10 mouse cellular contexts compared by ENCODE assay signal in the genomic region with DNA sequence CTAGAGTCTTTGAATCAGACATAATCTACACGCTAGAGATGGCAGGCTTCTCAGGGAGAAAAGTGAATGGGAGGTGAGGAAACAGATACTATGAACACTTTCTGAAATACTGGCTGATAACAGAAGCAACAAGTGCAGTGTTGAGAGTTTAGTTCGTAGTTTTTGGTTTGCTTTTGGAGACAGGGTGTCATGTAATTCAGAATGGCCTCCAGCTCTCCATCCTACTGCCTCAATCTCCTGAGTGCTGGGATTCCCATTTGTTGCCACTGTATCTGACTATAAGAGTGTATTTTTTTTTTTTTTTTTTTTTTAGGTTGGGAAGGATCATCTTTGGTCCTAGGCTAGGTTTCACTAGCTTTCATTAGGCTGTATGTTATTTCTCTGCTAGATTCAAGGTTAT. TPM values are rescaled to one million over a fixed set of nuclear protein-coding genes. Genes with fewer than 3 reads are reported as not detected.
DNase-seq lines count a peak whose midpoint lies in the region; ATAC-seq and TF ChIP-seq lines count a peak whose summit lies in the region.
"Had no signal": no experiment of that assay in that cellular context is flagged by ENCODE, and none has a peak within 500 bp of the region (broad histone marks: within the 10 kb centered on the region; RNA-seq: fewer than 3 reads in every experiment).

No protein-coding gene starts in this region.

- H3K36me3 ChIP-seq in lung, postnatal 0 days (ENCODE audit: insufficient read depth, low read length), result peaks cover 41% of the 10 kb centered on the region
- H3K36me3 ChIP-seq in limb, embryonic 10.5 days, result peaks cover 55% of the 10 kb centered on the region
- H3K36me3 ChIP-seq in stomach, embryonic 14.5 days (ENCODE audit: control insufficient read depth, insufficient read depth, low read length), result peaks cover 35% of the 10 kb centered on the region

- TF ChIP-seq EP300 in lung, postnatal 0 days (IDR thresholded peaks at IDR 0.05), result no peak

- TF ChIP-seq POLR2A in cerebellum, adult 2 months (IDR thresholded peaks at IDR 0.05; ENCODE audit: borderline replicate concordance, insufficient read depth, low read length), result no peak

- peak overlapping the region; percentile 87 for H3K4me2 ChIP-seq in lung, postnatal 0 days (replicated peaks; ENCODE audit: low read depth, low read length)
- H3K4me2 ChIP-seq in stomach, embryonic 14.5 days (replicated peaks; ENCODE audit: low read depth, low read length), result peak overlapping the region; percentile 71

- no peaks in the 10 kb centered on the region for H3K27me3 ChIP-seq in lung, postnatal 0 days (replicated peaks; ENCODE audit: insufficient read depth, low read length)
- no peaks in the 10 kb centered on the region for H3K27me3 ChIP-seq in limb, embryonic 10.5 days (ENCODE audit: low read depth, poor library complexity, severe bottlenecking)
- H3K27me3 ChIP-seq in stomach, embryonic 14.5 days (ENCODE audit: control insufficient read depth, insufficient read depth, low read length), result no peaks in the 10 kb centered on the region
- no peaks in the 10 kb centered on the region for H3K27me3 ChIP-seq in cerebellum, adult 2 months (ENCODE audit: control insufficient read depth, insufficient read depth, low read length)

- peaks cover 10% of the 10 kb centered on the region; the same call in 1 of the 2 replicates for H3K4me1 ChIP-seq in lung, postnatal 0 days (ENCODE audit: insufficient read depth, low read depth, low read length)
- peaks cover 38% of the 10 kb centered on the region for H3K4me1 ChIP-seq in limb, embryonic 10.5 days
- H3K4me1 ChIP-seq in stomach, embryonic 14.5 days (ENCODE audit: control insufficient read depth, insufficient read depth, low read length), result peaks cover 23% of the 10 kb centered on the region
- no peaks in the 10 kb centered on the region; the same call in 1 of the 2 replicates for H3K4me1 ChIP-seq in cerebellum, adult 2 months (ENCODE audit: control insufficient read depth, insufficient read depth, low read length)

- H3K4me3 ChIP-seq in lung, postnatal 0 days (ENCODE audit: low read depth, low read length), result peak overlapping the region; percentile 88
- peak overlapping the region; percentile 74; the same call in 1 of the 2 replicates for H3K4me3 ChIP-seq in limb, embryonic 10.5 days
- peak overlapping the region; percentile 70 for H3K4me3 ChIP-seq in stomach, embryonic 14.5 days (ENCODE audit: low read depth, low read length)
- no peak overlapping the region for H3K4me3 ChIP-seq in cerebellum, adult 2 months (replicated peaks; ENCODE audit: insufficient read depth, low read depth, low read length)

- WGBS in lung, postnatal 0 days, result 54% methylated on average over 2 of the region's 2 CpGs
- 84% methylated on average over 2 of the region's 2 CpGs for WGBS in limb, embryonic 10.5 days
- 84% methylated on average over 2 of the region's 2 CpGs for WGBS in stomach, embryonic 14.5 days
- WGBS in cerebellum, adult 2 months, result 72% methylated on average over 2 of the region's 2 CpGs

- H3K9me3 ChIP-seq in lung, postnatal 0 days (ENCODE audit: low read length), result no peaks in the 10 kb centered on the region
- H3K9me3 ChIP-seq in limb, embryonic 10.5 days (replicated peaks), result no peaks in the 10 kb centered on the region
- H3K9me3 ChIP-seq in stomach, embryonic 14.5 days (ENCODE audit: control insufficient read depth, low read depth, low read length), result no peaks in the 10 kb centered on the region

- TF ChIP-seq CTCF in lung, postnatal 0 days (IDR thresholded peaks at IDR 0.05), result no peak
- TF ChIP-seq CTCF in cerebellum, adult 2 months (IDR thresholded peaks at IDR 0.05; ENCODE audit: borderline replicate concordance, insufficient read depth, low read depth, low read length), result no peak

- peak overlapping the region; percentile 97; the same call in 1 of the 2 replicates for H3K9ac ChIP-seq in lung, postnatal 0 days (replicated peaks; ENCODE audit: low read depth)
- H3K9ac ChIP-seq in stomach, embryonic 14.5 days (replicated peaks; ENCODE audit: low read depth, low read length), result no peak overlapping the region; the same call in 1 of the 2 replicates

- no peak for ATAC-seq in lung, postnatal 0 days
- ATAC-seq in stomach, embryonic 14.5 days (ENCODE audit: insufficient number of reproducible peaks, insufficient read depth, low FRiP score, low read depth), result no peak
- ATAC-seq: activated CD4-positive, CD25-positive, alpha-beta regulatory T cell, adult 4 months had no signal

- peak overlapping the region; percentile 97 for H3K27ac ChIP-seq in lung, postnatal 0 days (ENCODE audit: low read length)
- peak overlapping the region; percentile 77 for H3K27ac ChIP-seq in limb, embryonic 10.5 days
- peak overlapping the region; percentile 96 for H3K27ac ChIP-seq in stomach, embryonic 14.5 days (ENCODE audit: low read length)
- H3K27ac ChIP-seq in cerebellum, adult 2 months (ENCODE audit: insufficient read depth, low read length), result no peak overlapping the region

- intact Hi-C loops in gastrocnemius, postnatal 14 days (cut with DNase I; ENCODE audit: low total_unique reads), result no loop called here

- DNase-seq in gastrocnemius, postnatal 25 days, result peak; percentile 0
- DNase-seq in gastrocnemius, postnatal 14 days, result no peak
- DNase-seq in lung, postnatal 0 days (ENCODE audit: low spot score), result no peak
- DNase-seq in lung, postnatal 14 days, result no peak
- no peak for DNase-seq in limb, embryonic 10.5 days (ENCODE audit: low spot score)
- DNase-seq in cerebellum, adult 2 months, result no peak
- DNase-seq in embryo, embryonic 10.5 days (ENCODE audit: low spot score), result no peak

RNA-seq across cellular contexts. Expression of a gene that starts 1.1 kb away (rescaled TPM):
- 1 to 10 TPM; 8.9 to 9.0 TPM for total RNA-seq in gastrocnemius, postnatal 25 days (2021)
- 10 to 100 TPM in 1 of 2 experiments, 1 to 10 TPM in 1; 7.5 to 10.7 TPM for total RNA-seq in gastrocnemius, postnatal 14 days (2021)
- 19.0 and 19.3 TPM in 2 replicates for polyA plus RNA-seq in lung, postnatal 0 days (2015; fragmentation: Nextera tagmentation; extraction: Ambion mirVana)
- polyA plus RNA-seq in limb, embryonic 10.5 days (2016; fragmentation: Nextera tagmentation; extraction: Ambion mirVana), result 44.1 and 54.1 TPM in 2 replicates
- polyA plus RNA-seq in stomach, embryonic 14.5 days (2014; fragmentation: Nextera tagmentation; extraction: Ambion mirVana), result 39.0 and 40.2 TPM in 2 replicates
- 16.2 and 16.4 TPM in 2 replicates for polyA plus RNA-seq in cerebellum, adult 2 months (2012; rRNA removed)

RNA-seq across cellular contexts. Expression of a gene that starts 1.9 kb away (rescaled TPM):
- 10 to 100 TPM; 49.9 to 59.5 TPM for total RNA-seq in gastrocnemius, postnatal 25 days (2021)
- 10 to 100 TPM; 78.2 to 86.1 TPM for total RNA-seq in gastrocnemius, postnatal 14 days (2021)
- polyA plus RNA-seq in lung, postnatal 0 days (2015; fragmentation: Nextera tagmentation; extraction: Ambion mirVana), result 378 and 390 TPM in 2 replicates
- 195 and 200 TPM in 2 replicates for polyA plus RNA-seq in limb, embryonic 10.5 days (2016; fragmentation: Nextera tagmentation; extraction: Ambion mirVana)
- 373 and 394 TPM in 2 replicates for polyA plus RNA-seq in stomach, embryonic 14.5 days (2014; fragmentation: Nextera tagmentation; extraction: Ambion mirVana)
- 182 and 190 TPM in 2 replicates for polyA plus RNA-seq in cerebellum, adult 2 months (2012; rRNA removed)

RNA-seq across cellular contexts. Expression of a gene that starts 5.9 kb away (rescaled TPM):
- total RNA-seq in gastrocnemius, postnatal 25 days (2021), result 10 to 100 TPM; 79.5 to 84.6 TPM
- total RNA-seq in gastrocnemius, postnatal 14 days (2021), result 10 to 100 TPM; 75.4 to 76.3 TPM
- polyA plus RNA-seq in lung, postnatal 0 days (2015; fragmentation: Nextera tagmentation; extraction: Ambion mirVana), result 111 and 121 TPM in 2 replicates
- polyA plus RNA-seq in limb, embryonic 10.5 days (2016; fragmentation: Nextera tagmentation; extraction: Ambion mirVana), result 165 and 180 TPM in 2 replicates
- 133 and 135 TPM in 2 replicates for polyA plus RNA-seq in stomach, embryonic 14.5 days (2014; fragmentation: Nextera tagmentation; extraction: Ambion mirVana)
- 177 and 182 TPM in 2 replicates for polyA plus RNA-seq in cerebellum, adult 2 months (2012; rRNA removed)

RNA-seq across cellular contexts. Expression of a gene that starts 13.7 kb away (rescaled TPM):
- 10 to 100 TPM; 37.5 to 38.7 TPM for total RNA-seq in gastrocnemius, postnatal 25 days (2021)
- total RNA-seq in gastrocnemius, postnatal 14 days (2021), result 10 to 100 TPM; 30.7 to 35.0 TPM
- polyA plus RNA-seq in lung, postnatal 0 days (2015; fragmentation: Nextera tagmentation; extraction: Ambion mirVana), result 107 and 110 TPM in 2 replicates
- polyA plus RNA-seq in limb, embryonic 10.5 days (2016; fragmentation: Nextera tagmentation; extraction: Ambion mirVana), result 39.8 and 40.5 TPM in 2 replicates
- 79.9 and 80.2 TPM in 2 replicates for polyA plus RNA-seq in stomach, embryonic 14.5 days (2014; fragmentation: Nextera tagmentation; extraction: Ambion mirVana)
- 92.1 and 115 TPM in 2 replicates for polyA plus RNA-seq in cerebellum, adult 2 months (2012; rRNA removed)

RNA-seq across cellular contexts. Expression of a gene that starts 49.2 kb away (rescaled TPM):
- 1 to 10 TPM; 4.3 to 5.3 TPM for total RNA-seq in gastrocnemius, postnatal 25 days (2021)
- 10 to 100 TPM in 1 of 2 experiments, 1 to 10 TPM in 1; 9.2 to 14.2 TPM for total RNA-seq in gastrocnemius, postnatal 14 days (2021)
- polyA plus RNA-seq in lung, postnatal 0 days (2015; fragmentation: Nextera tagmentation; extraction: Ambion mirVana), result 3.0 and 3.4 TPM in 2 replicates
- 17.3 and 21.2 TPM in 2 replicates for polyA plus RNA-seq in limb, embryonic 10.5 days (2016; fragmentation: Nextera tagmentation; extraction: Ambion mirVana)
- polyA plus RNA-seq in stomach, embryonic 14.5 days (2014; fragmentation: Nextera tagmentation; extraction: Ambion mirVana), result 18.7 and 20.5 TPM in 2 replicates
- polyA plus RNA-seq in cerebellum, adult 2 months (2012; rRNA removed), result 4.5 and 5.0 TPM in 2 replicates
- total RNA-seq: neutrophil, adult 5-6 weeks had no signal
- polyA plus RNA-seq: activated CD4-positive, CD25-positive, alpha-beta regulatory T cell, adult 4 months had no signal
